Mouse (Mus musculus) forebrain, embryonic 13.5 days (tissue): ENCODE data around the gene Parp11. TPM values are rescaled to one million over a fixed set of nuclear protein-coding genes. Genes with fewer than 3 reads are reported as not detected.

Experiments
- ATAC-seq: fragments of 200-750 bp; cut with Nextera tagmentation; 2 replicates; pipeline ENCODE4 v1.8.0; 2017
- H3K27ac ChIP-seq: fragments of 300-500 bp; sonication (generic); 2 replicates; pipeline ENCODE4 v1.5.1; 2015; ENCODE audit warnings: inconsistent platforms, mild to moderate bottlenecking, moderate library complexity
- H3K27me3 ChIP-seq: fragments of 300-500 bp; sonication (generic); 2 replicates; pipeline ENCODE4 v1.6.1; 2015; ENCODE audit warnings: mild to moderate bottlenecking, inconsistent platforms
- H3K36me3 ChIP-seq: fragments of 300-500 bp; sonication (generic); 2 replicates; pipeline ENCODE4 v1.6.1; 2015; ENCODE audit warnings: mild to moderate bottlenecking, inconsistent platforms; ENCODE audit not compliant: poor library complexity, severe bottlenecking
- H3K4me1 ChIP-seq: fragments of 300-500 bp; sonication (generic); 2 replicates; pipeline ENCODE4 v1.6.1; 2015; ENCODE audit warnings: inconsistent platforms
- H3K4me2 ChIP-seq: fragments of 300-500 bp; sonication (generic); 2 replicates; pipeline ENCODE4 v1.6.1; 2015; ENCODE audit warnings: inconsistent platforms, mild to moderate bottlenecking, moderate library complexity
- H3K4me3 ChIP-seq: fragments of 300-500 bp; sonication (generic); 2 replicates; pipeline ENCODE4 v1.5.1; 2015; ENCODE audit warnings: mild to moderate bottlenecking, inconsistent platforms
- H3K9ac ChIP-seq: fragments of 300-500 bp; sonication (generic); 2 replicates; pipeline ENCODE4 v1.6.1; 2015; ENCODE audit warnings: mild to moderate bottlenecking, inconsistent platforms
- H3K9me3 ChIP-seq: fragments of 300-500 bp; sonication (generic); replicated peaks from 2 replicates; pipeline ENCODE4 v1.6.1; 2016; ENCODE audit warnings: inconsistent platforms
- WGBS: fragments of 180-500 bp; shearing (Covaris S2); methylation state at CpG from one replicate; pipeline ENCODE4 v1.1.7; 2015; 5-methylcytosine and 5-hydroxymethylcytosine counted together
- polyA plus RNA-seq: library from polyadenylated mRNA; unstranded; fragments of >200 nt; fragmentation: Nextera tagmentation; extraction: Ambion mirVana; gene quantifications from 2 replicates; pipeline ENCODE4 v1.2.1, GENCODE M21; 2015

The Parp11 gene
- polyA plus RNA-seq, 1 experiment from 2014 or later, result 74.4 TPM

GRCm38 (mm10) chr6:127453407-127454343 is 7.0 kb downstream of the Parp11 start:
- Histone ChIP-seq H3K27ac (peak overlapping the region; percentile 95), H3K9ac (peak overlapping the region; percentile 75), H3K27me3 (no peaks in the 10 kb centered on the region), H3K4me1 (peaks cover 47% of the 10 kb centered on the region), H3K36me3 (no peaks in the 10 kb centered on the region; the same call in 1 of the 2 replicates), H3K9me3 (no peaks in the 10 kb centered on the region), H3K4me2 (peak overlapping the region; percentile 61), H3K4me3 (peak overlapping the region; percentile 60)
- peak; percentile 92 for ATAC-seq
- under 1% methylated on average over 69 of the region's 70 CpGs for WGBS

GRCm38 (mm10) chr6:127454344-127454707 is 7.7 kb downstream of the Parp11 start:
- peak overlapping the region; percentile 60 for H3K4me3 ChIP-seq
- no peak for ATAC-seq
- peak overlapping the region; percentile 75 for H3K9ac ChIP-seq
- no peaks in the 10 kb centered on the region; the same call in 1 of the 2 replicates for H3K36me3 ChIP-seq
- H3K9me3 ChIP-seq, result no peaks in the 10 kb centered on the region
- WGBS, result 37% methylated on average over 10 of the region's 10 CpGs
- peak overlapping the region; percentile 61 for H3K4me2 ChIP-seq
- no peaks in the 10 kb centered on the region for H3K27me3 ChIP-seq
- H3K4me1 ChIP-seq, result peaks cover 41% of the 10 kb centered on the region
- H3K27ac ChIP-seq, result peak overlapping the region; percentile 95; the same call in 1 of the 2 replicates

GRCm38 (mm10) chr6:127454809-127455208 is 8.2 kb downstream of the Parp11 start:
- Histone ChIP-seq H3K27me3 (no peaks in the 10 kb centered on the region), H3K27ac (no peak overlapping the region), H3K9me3 (no peaks in the 10 kb centered on the region), H3K4me1 (peaks cover 36% of the 10 kb centered on the region), H3K4me3 (peak overlapping the region; percentile 60), H3K4me2 (peak overlapping the region; percentile 61), H3K36me3 (no peaks in the 10 kb centered on the region; the same call in 1 of the 2 replicates), H3K9ac (peak overlapping the region; percentile 75; the same call in 1 of the 2 replicates)
- ATAC-seq, result no peak
- WGBS, result 85% methylated on average over 6 of the region's 6 CpGs

GRCm38 (mm10) chr6:127455440-127455839 is 8.8 kb downstream of the Parp11 start:
- 96% methylated on average over 4 of the region's 4 CpGs for WGBS
- Histone ChIP-seq H3K4me2 (no peak overlapping the region), H3K36me3 (no peaks in the 10 kb centered on the region; the same call in 1 of the 2 replicates), H3K9ac (no peak overlapping the region), H3K9me3 (no peaks in the 10 kb centered on the region), H3K27ac (no peak overlapping the region), H3K4me1 (peaks cover 30% of the 10 kb centered on the region), H3K4me3 (no peak overlapping the region), H3K27me3 (no peaks in the 10 kb centered on the region)
- no peak for ATAC-seq

- Histone ChIP-seq H3K27ac (no peak overlapping the region), H3K4me2 (no peak overlapping the region), H3K36me3 (no peaks in the 10 kb centered on the region; the same call in 1 of the 2 replicates), H3K9ac (no peak overlapping the region), H3K4me3 (no peak overlapping the region), H3K9me3 (no peaks in the 10 kb centered on the region), H3K4me1 (peaks cover 22% of the 10 kb centered on the region), H3K27me3 (no peaks in the 10 kb centered on the region)
- no peak for ATAC-seq
- WGBS, result 91% methylated on average over 2 of the region's 2 CpGs
Observed at GRCm38 (mm10) chr6:127456769-127457168, 10.1 kb downstream of the Parp11 start.

- Histone ChIP-seq H3K4me3 (no peak overlapping the region), H3K4me1 (peaks cover 34% of the 10 kb centered on the region), H3K9me3 (no peaks in the 10 kb centered on the region), H3K36me3 (peaks cover 9% of the 10 kb centered on the region), H3K9ac (no peak overlapping the region), H3K27me3 (no peaks in the 10 kb centered on the region), H3K27ac (no peak overlapping the region), H3K4me2 (no peak overlapping the region)
- WGBS, result 94% methylated on average over 2 of the region's 2 CpGs
- ATAC-seq, result no peak
Observed at GRCm38 (mm10) chr6:127459776-127460175, 13.1 kb downstream of the Parp11 start.

GRCm38 (mm10) chr6:127461491-127461890 is 14.9 kb downstream of the Parp11 start:
- no peak overlapping the region for H3K27ac ChIP-seq
- WGBS, result 96% methylated on average over 4 of the region's 4 CpGs

GRCm38 (mm10) chr6:127462251-127462650 is 15.6 kb downstream of the Parp11 start:
- WGBS, result 90% methylated on average over 6 of the region's 6 CpGs
- Histone ChIP-seq H3K9ac (no peak overlapping the region), H3K4me3 (no peak overlapping the region), H3K4me1 (peaks cover 42% of the 10 kb centered on the region), H3K4me2 (no peak overlapping the region), H3K9me3 (no peaks in the 10 kb centered on the region), H3K27me3 (no peaks in the 10 kb centered on the region), H3K27ac (no peak overlapping the region), H3K36me3 (peaks cover 14% of the 10 kb centered on the region)
- ATAC-seq, result no peak

More at GRCm38 (mm10) chr6:127461491-127461890, 14.9 kb downstream of the Parp11 start:
- ATAC-seq, result no peak
- Histone ChIP-seq H3K4me1 (peaks cover 34% of the 10 kb centered on the region), H3K4me3 (no peak overlapping the region), H3K27me3 (no peaks in the 10 kb centered on the region), H3K9me3 (no peaks in the 10 kb centered on the region), H3K9ac (no peak overlapping the region), H3K4me2 (no peak overlapping the region), H3K36me3 (peaks cover 14% of the 10 kb centered on the region)

GRCm38 (mm10) chr6:127463273-127464001 is 16.8 kb downstream of the Parp11 start:
- WGBS, result 63% methylated on average over 21 of the region's 21 CpGs
- peaks cover 35% of the 10 kb centered on the region for H3K4me1 ChIP-seq
- no peak overlapping the region for H3K27ac ChIP-seq
- peaks cover 18% of the 10 kb centered on the region for H3K36me3 ChIP-seq
- H3K4me2 ChIP-seq, result no peak overlapping the region
- no peaks in the 10 kb centered on the region for H3K27me3 ChIP-seq
- H3K4me3 ChIP-seq, result no peak overlapping the region
- ATAC-seq, result no peak
- no peak overlapping the region for H3K9ac ChIP-seq
- H3K9me3 ChIP-seq, result no peaks in the 10 kb centered on the region

GRCm38 (mm10) chr6:127464523-127464922 is 17.9 kb downstream of the Parp11 start:
- Histone ChIP-seq H3K9ac (no peak overlapping the region), H3K4me3 (no peak overlapping the region), H3K27me3 (no peaks in the 10 kb centered on the region), H3K27ac (no peak overlapping the region), H3K4me2 (no peak overlapping the region), H3K4me1 (peaks cover 35% of the 10 kb centered on the region), H3K36me3 (peaks cover 27% of the 10 kb centered on the region), H3K9me3 (no peaks in the 10 kb centered on the region)
- no peak for ATAC-seq
- WGBS, result 87% methylated on average over 7 of the region's 7 CpGs

- H3K9ac ChIP-seq, result no peak overlapping the region
- H3K36me3 ChIP-seq, result peaks cover 45% of the 10 kb centered on the region
- H3K9me3 ChIP-seq, result no peaks in the 10 kb centered on the region
- H3K4me1 ChIP-seq, result peaks cover 35% of the 10 kb centered on the region
- peak; percentile 54 for ATAC-seq
- H3K27me3 ChIP-seq, result no peaks in the 10 kb centered on the region
- no peak overlapping the region for H3K4me3 ChIP-seq
- no peak overlapping the region for H3K4me2 ChIP-seq
- peak overlapping the region; percentile 59; the same call in 1 of the 2 replicates for H3K27ac ChIP-seq
- 45% methylated on average over 4 of the region's 4 CpGs for WGBS
Observed at GRCm38 (mm10) chr6:127466749-127467310, 20.2 kb downstream of the Parp11 start.

GRCm38 (mm10) chr6:127472078-127472477 is 25.4 kb downstream of the Parp11 start:
- no peak for ATAC-seq
- H3K36me3 ChIP-seq, result peaks cover 55% of the 10 kb centered on the region

More at GRCm38 (mm10) chr6:127472078-127472477, 25.4 kb downstream of the Parp11 start:
- peaks cover 11% of the 10 kb centered on the region; the same call in 1 of the 2 replicates for H3K4me1 ChIP-seq
- no peaks in the 10 kb centered on the region for H3K9me3 ChIP-seq
- H3K4me3 ChIP-seq, result no peak overlapping the region
- no peak overlapping the region for H3K9ac ChIP-seq
- no peaks in the 10 kb centered on the region for H3K27me3 ChIP-seq
- no peak overlapping the region for H3K4me2 ChIP-seq
- H3K27ac ChIP-seq, result no peak overlapping the region
- 79% methylated on average over 4 of the region's 4 CpGs for WGBS
